10 mouse cellular contexts compared by ENCODE assay signal in genomic region chr4:149571651-149572149, GRCm38 (mm10). TPM values are rescaled to one million over a fixed set of nuclear protein-coding genes. Genes with fewer than 3 reads are reported as not detected.
DNase-seq lines count a peak whose midpoint lies in the region; ATAC-seq and TF ChIP-seq lines count a peak whose summit lies in the region.
"Had no signal": no experiment of that assay in that cellular context is flagged by ENCODE, and none has a peak within 500 bp of the region (broad histone marks: within the 10 kb centered on the region; RNA-seq: fewer than 3 reads in every experiment).

No protein-coding gene starts in this region.

- no peak for TF ChIP-seq CTCF in layer of hippocampus, adult 2 months (conservative IDR thresholded peaks at IDR 0.05)
- TF ChIP-seq CTCF in stomach, postnatal 0 days (IDR thresholded peaks at IDR 0.05; ENCODE audit: low read depth) = no peak

- no peak overlapping the region for H3K4me3 ChIP-seq in layer of hippocampus, adult 2 months
- H3K4me3 ChIP-seq in embryonic facial prominence, embryonic 13.5 days = no peak overlapping the region
- no peak overlapping the region for H3K4me3 ChIP-seq in stomach, postnatal 0 days (ENCODE audit: low read depth, low read length)
- H3K4me3 ChIP-seq in forebrain, embryonic 13.5 days = no peak overlapping the region
- H3K4me3 ChIP-seq: hindbrain, embryonic 15.5 days had no signal

- no peak overlapping the region for H3K9ac ChIP-seq in embryonic facial prominence, embryonic 13.5 days
- H3K9ac ChIP-seq in stomach, postnatal 0 days (ENCODE audit: low read length) = peak overlapping the region; percentile 38; the same call in 1 of the 2 replicates
- H3K9ac ChIP-seq in forebrain, embryonic 13.5 days = no peak overlapping the region
- H3K9ac ChIP-seq: hindbrain, embryonic 15.5 days had no signal

- no peaks in the 10 kb centered on the region for H3K9me3 ChIP-seq in embryonic facial prominence, embryonic 13.5 days
- no peaks in the 10 kb centered on the region for H3K9me3 ChIP-seq in stomach, postnatal 0 days (ENCODE audit: control insufficient read depth, low read length)
- no peaks in the 10 kb centered on the region for H3K9me3 ChIP-seq in forebrain, embryonic 13.5 days (replicated peaks)
- H3K9me3 ChIP-seq: G1E; hindbrain, embryonic 15.5 days had no signal

- WGBS in embryonic facial prominence, embryonic 13.5 days = 35% methylated on average over 8 of the region's 8 CpGs
- WGBS in stomach, postnatal 0 days = 32% methylated on average over 8 of the region's 8 CpGs
- 49% methylated on average over 8 of the region's 8 CpGs for WGBS in forebrain, embryonic 13.5 days

- DNase-seq in layer of hippocampus, adult 2 months (ENCODE audit: low spot score in 2 of 2) = no peak
- DNase-seq in layer of hippocampus, postnatal 14 days (ENCODE audit: low spot score in 2 of 2) = no peak
- peak; percentile 92 for DNase-seq in kidney, adult 9 months
- peak; percentile 79 for DNase-seq in stomach, postnatal 0 days (ENCODE audit: low spot score)
- no peak for DNase-seq in spleen, postnatal 10 days (ENCODE audit: low spot score in 2 of 2)
- DNase-seq in right cerebral cortex, postnatal 4 days = no peak

- H3K27me3 ChIP-seq in embryonic facial prominence, embryonic 13.5 days = peaks cover 4% of the 10 kb centered on the region; the same call in 1 of the 2 replicates
- H3K27me3 ChIP-seq in stomach, postnatal 0 days (ENCODE audit: control insufficient read depth, insufficient read depth, low read length) = no peaks in the 10 kb centered on the region
- H3K27me3 ChIP-seq in forebrain, embryonic 13.5 days = 0 out of 2 replicates have a peak, but pooled peaks cover 4% of the 10 kb centered on the region
- H3K27me3 ChIP-seq: hindbrain, embryonic 15.5 days had no signal

- H3K36me3 ChIP-seq in embryonic facial prominence, embryonic 13.5 days = no peaks in the 10 kb centered on the region
- no peaks in the 10 kb centered on the region for H3K36me3 ChIP-seq in stomach, postnatal 0 days (ENCODE audit: control insufficient read depth, insufficient read depth, low read length)
- no peaks in the 10 kb centered on the region for H3K36me3 ChIP-seq in forebrain, embryonic 13.5 days (ENCODE audit: poor library complexity, severe bottlenecking)
- H3K36me3 ChIP-seq: G1E; hindbrain, embryonic 15.5 days had no signal

- peak; percentile 40 for TF ChIP-seq EP300 in stomach, postnatal 0 days (optimal IDR thresholded peaks at IDR 0.05)

- H3K27ac ChIP-seq in layer of hippocampus, adult 2 months = peak overlapping the region; percentile 49; the same call in 1 of the 2 replicates
- peak overlapping the region; percentile 69 for H3K27ac ChIP-seq in embryonic facial prominence, embryonic 13.5 days
- H3K27ac ChIP-seq in stomach, postnatal 0 days (replicated peaks) = peak overlapping the region; percentile 91
- H3K27ac ChIP-seq in forebrain, embryonic 13.5 days = no peak overlapping the region; the same call in 1 of the 2 replicates
- H3K27ac ChIP-seq: hindbrain, embryonic 15.5 days had no signal

- ATAC-seq in embryonic facial prominence, embryonic 13.5 days (ENCODE audit: insufficient number of reproducible peaks, insufficient read depth, low FRiP score, low TSS enrichment, low read depth) = 0 out of 2 replicates have a peak, but pooled peaks have one; percentile 13
- peak; percentile 67 for ATAC-seq in stomach, postnatal 0 days (ENCODE audit: low FRiP score, low TSS enrichment)
- no peak for ATAC-seq in forebrain, embryonic 13.5 days

- H3K4me1 ChIP-seq in embryonic facial prominence, embryonic 13.5 days = peaks cover 58% of the 10 kb centered on the region
- peaks cover 12% of the 10 kb centered on the region for H3K4me1 ChIP-seq in stomach, postnatal 0 days (replicated peaks; ENCODE audit: control insufficient read depth, insufficient read depth)
- peaks cover 30% of the 10 kb centered on the region for H3K4me1 ChIP-seq in forebrain, embryonic 13.5 days

- no peak overlapping the region for H3K4me2 ChIP-seq in embryonic facial prominence, embryonic 13.5 days
- peak overlapping the region; percentile 29; the same call in 1 of the 2 replicates for H3K4me2 ChIP-seq in stomach, postnatal 0 days (replicated peaks; ENCODE audit: low read depth)
- no peak overlapping the region for H3K4me2 ChIP-seq in forebrain, embryonic 13.5 days
- H3K4me2 ChIP-seq: hindbrain, embryonic 15.5 days had no signal

RNA-seq across cellular contexts. Expression of gene Clstn1, which starts 14.6 kb away (rescaled TPM):
- 100 to 1,000 TPM; 748 to 817 TPM for total RNA-seq in layer of hippocampus, adult 2 months (2021)
- 100 to 1,000 TPM; 832 to 838 TPM for total RNA-seq in layer of hippocampus, postnatal 14 days (2021)
- polyA plus RNA-seq in embryonic facial prominence, embryonic 13.5 days (2015; fragmentation: Nextera tagmentation; extraction: Ambion mirVana) = 21.5 and 51.2 TPM in 2 replicates
- 28.6 and 30.5 TPM in 2 replicates for polyA plus RNA-seq in stomach, postnatal 0 days (2015; fragmentation: Nextera tagmentation; extraction: Ambion mirVana)
- 22.7 and 26.0 TPM in 2 replicates for polyA plus RNA-seq in forebrain, embryonic 13.5 days (2015; fragmentation: Nextera tagmentation; extraction: Ambion mirVana)

RNA-seq across cellular contexts. Expression of gene Ctnnbip1, which starts 53.7 kb away (rescaled TPM):
- total RNA-seq in layer of hippocampus, adult 2 months (2021) = 10 to 100 TPM; 32.2 to 34.4 TPM
- 10 to 100 TPM; 57.9 to 58.9 TPM for total RNA-seq in layer of hippocampus, postnatal 14 days (2021)
- polyA plus RNA-seq in embryonic facial prominence, embryonic 13.5 days (2015; fragmentation: Nextera tagmentation; extraction: Ambion mirVana) = 65.4 and 65.6 TPM in 2 replicates
- polyA plus RNA-seq in stomach, postnatal 0 days (2015; fragmentation: Nextera tagmentation; extraction: Ambion mirVana) = 60.1 and 69.5 TPM in 2 replicates
- 80.2 and 81.2 TPM in 2 replicates for polyA plus RNA-seq in forebrain, embryonic 13.5 days (2015; fragmentation: Nextera tagmentation; extraction: Ambion mirVana)

Comparison
In these comparisons a context has a peak if more than half of its experiments do, and no peak if none do; other contexts are left out.
1. DNase-seq: peak in kidney, adult 9 months (single experiment) and stomach, postnatal 0 days (single experiment); none in layer of hippocampus, adult 2 months (0 of 2), layer of hippocampus, postnatal 14 days (0 of 2), spleen, postnatal 10 days (0 of 2) and right cerebral cortex, postnatal 4 days (single experiment).